Mouse (Mus musculus) hindbrain, embryonic 10.5 days (tissue): ENCODE measurements around the gene Hdac7. TPM values are rescaled to one million over a fixed set of nuclear protein-coding genes. Genes with fewer than 3 reads are reported as not detected.
A peak's percentile ranks its signal among the peaks of the same experiment; 100 is the strongest.

ENCODE experiments used
- DNase-seq: peaks from one replicate; pipeline ENCODE4 v3.0.0-alpha.2; 2017; ENCODE audit warnings: low spot score
- H3K27ac ChIP-seq: fragments of 300-500 bp; sonication (generic); 2 replicates; pipeline ENCODE4 v1.5.1; 2016; ENCODE audit warnings: mild to moderate bottlenecking, moderate library complexity
- H3K27me3 ChIP-seq: fragments of 300-500 bp; sonication (generic); 2 replicates; pipeline ENCODE4 v1.6.1; 2016; ENCODE audit warnings: mild to moderate bottlenecking; ENCODE audit not compliant: poor library complexity, insufficient read depth, severe bottlenecking
- H3K36me3 ChIP-seq: fragments of 300-500 bp; sonication (generic); 2 replicates; pipeline ENCODE4 v1.6.1; 2016; ENCODE audit warnings: mild to moderate bottlenecking, moderate library complexity
- H3K4me1 ChIP-seq: fragments of 300-500 bp; sonication (generic); replicated peaks from 2 replicates; pipeline ENCODE4 v1.6.1; 2016; ENCODE audit warnings: mild to moderate bottlenecking
- H3K4me3 ChIP-seq: fragments of 300-500 bp; sonication (generic); 2 replicates; pipeline ENCODE4 v1.5.1; 2016; ENCODE audit warnings: mild to moderate bottlenecking, moderate library complexity
- H3K9me3 ChIP-seq: fragments of 300-500 bp; sonication (generic); 2 replicates; pipeline ENCODE4 v1.6.1; 2016; ENCODE audit warnings: mild to moderate bottlenecking, moderate library complexity
- WGBS: fragments of 180-500 bp; shearing (Covaris S2); methylation state at CpG from one replicate; pipeline ENCODE4 v1.1.7; 2016; 5-methylcytosine and 5-hydroxymethylcytosine counted together
- polyA plus RNA-seq: library from polyadenylated mRNA; unstranded; fragments of >200 nt; fragmentation: Nextera tagmentation; extraction: Ambion mirVana; gene quantifications from 2 replicates; pipeline ENCODE4 v1.2.1, GENCODE M21; 2016

Hdac7 gene
- polyA plus RNA-seq, 1 experiment from 2014 or later, result 32.7 TPM

DNA sequence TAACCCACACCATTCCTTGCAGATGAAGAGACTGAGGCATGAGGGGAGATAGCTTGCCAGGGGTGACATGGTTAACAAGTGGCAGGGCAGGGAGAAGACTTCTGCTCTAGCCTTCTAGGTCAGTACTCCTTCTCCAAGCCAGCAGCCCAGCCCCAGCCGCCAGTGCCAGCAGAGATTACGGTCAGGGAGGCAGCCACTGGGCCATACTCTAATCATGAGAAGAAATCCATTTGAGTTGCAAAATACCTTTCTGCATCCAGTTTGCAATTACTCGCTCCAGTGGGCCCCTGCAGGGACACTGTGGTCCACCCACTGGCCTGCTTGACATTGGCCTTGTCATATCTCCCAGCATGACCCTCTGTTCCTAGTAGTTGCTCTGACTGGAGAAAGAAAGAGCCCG lies 5.9 kb downstream of the Hdac7 start:
- peaks cover 13% of the 10 kb centered on the region for H3K27me3 ChIP-seq
- no peaks in the 10 kb centered on the region for H3K36me3 ChIP-seq
- H3K4me3 ChIP-seq, result no peak overlapping the region
- DNase-seq, result no peak
- WGBS, result 81% methylated on average over 4 of the region's 4 CpGs
- H3K27ac ChIP-seq, result no peak overlapping the region
- H3K9me3 ChIP-seq, result no peaks in the 10 kb centered on the region
- H3K4me1 ChIP-seq, result peaks cover 46% of the 10 kb centered on the region

DNA sequence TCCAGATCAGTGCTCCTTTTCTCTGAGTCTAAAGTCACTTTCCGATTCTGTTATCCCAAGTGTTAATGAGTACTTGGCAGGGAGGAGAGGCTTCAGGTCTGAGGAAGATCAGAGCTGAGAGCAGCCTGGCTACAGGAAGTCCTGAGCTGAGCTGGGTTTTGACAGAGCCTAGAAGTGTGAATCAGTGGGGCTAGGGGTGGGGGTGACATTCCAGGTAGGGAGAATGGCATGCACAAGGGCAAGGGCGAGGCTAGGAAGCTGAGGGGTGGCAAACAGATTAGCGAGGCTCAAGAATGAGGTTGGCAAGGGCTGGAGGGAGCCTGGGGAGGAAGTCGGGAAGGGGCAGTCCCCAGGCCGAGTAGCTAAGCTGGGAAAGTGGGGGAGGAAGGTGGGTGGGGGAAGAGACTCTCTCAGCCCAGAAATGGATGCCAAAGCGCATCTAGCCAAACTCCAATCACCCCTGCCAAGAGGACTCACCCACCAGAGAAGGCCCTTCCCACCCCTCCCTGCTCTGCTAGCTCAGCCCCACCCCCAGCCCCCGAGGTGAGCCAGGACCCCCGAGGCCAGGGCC lies 6.7 kb downstream of the Hdac7 start:
- no peak for DNase-seq
- H3K4me3 ChIP-seq, result no peak overlapping the region
- WGBS, result 35% methylated on average over 8 of the region's 8 CpGs

DNA sequence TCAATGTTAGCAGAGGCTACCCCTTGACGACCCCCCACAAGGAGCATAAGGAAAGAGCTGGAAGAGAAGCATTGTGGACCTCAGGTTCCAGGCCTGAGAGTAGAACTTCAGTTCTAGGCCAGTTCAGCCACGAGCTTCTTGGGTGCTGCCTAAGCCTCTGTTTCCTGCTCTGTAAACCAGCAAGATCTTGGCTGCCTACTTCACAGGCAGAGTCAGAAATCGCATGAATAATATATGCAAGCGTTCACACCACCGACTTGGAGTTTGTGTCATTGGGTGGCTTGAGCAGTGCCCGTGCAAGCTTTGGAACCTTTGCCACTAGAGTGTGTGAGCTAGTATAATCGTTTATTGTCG lies 7.4 kb downstream of the Hdac7 start:
- H3K4me3 ChIP-seq, result no peak overlapping the region
- H3K36me3 ChIP-seq, result no peaks in the 10 kb centered on the region
- DNase-seq, result no peak
- 70% methylated on average over 8 of the region's 8 CpGs for WGBS
- peaks cover 15% of the 10 kb centered on the region for H3K27me3 ChIP-seq
- H3K27ac ChIP-seq, result no peak overlapping the region
- H3K9me3 ChIP-seq, result no peaks in the 10 kb centered on the region
- H3K4me1 ChIP-seq, result peaks cover 61% of the 10 kb centered on the region

More for the DNA sequence above, 6.7 kb downstream of the Hdac7 start:
- Histone ChIP-seq H3K9me3 (no peaks in the 10 kb centered on the region), H3K27ac (peak overlapping the region; percentile 42), H3K36me3 (no peaks in the 10 kb centered on the region), H3K4me1 (peaks cover 54% of the 10 kb centered on the region), H3K27me3 (peaks cover 15% of the 10 kb centered on the region)

DNA sequence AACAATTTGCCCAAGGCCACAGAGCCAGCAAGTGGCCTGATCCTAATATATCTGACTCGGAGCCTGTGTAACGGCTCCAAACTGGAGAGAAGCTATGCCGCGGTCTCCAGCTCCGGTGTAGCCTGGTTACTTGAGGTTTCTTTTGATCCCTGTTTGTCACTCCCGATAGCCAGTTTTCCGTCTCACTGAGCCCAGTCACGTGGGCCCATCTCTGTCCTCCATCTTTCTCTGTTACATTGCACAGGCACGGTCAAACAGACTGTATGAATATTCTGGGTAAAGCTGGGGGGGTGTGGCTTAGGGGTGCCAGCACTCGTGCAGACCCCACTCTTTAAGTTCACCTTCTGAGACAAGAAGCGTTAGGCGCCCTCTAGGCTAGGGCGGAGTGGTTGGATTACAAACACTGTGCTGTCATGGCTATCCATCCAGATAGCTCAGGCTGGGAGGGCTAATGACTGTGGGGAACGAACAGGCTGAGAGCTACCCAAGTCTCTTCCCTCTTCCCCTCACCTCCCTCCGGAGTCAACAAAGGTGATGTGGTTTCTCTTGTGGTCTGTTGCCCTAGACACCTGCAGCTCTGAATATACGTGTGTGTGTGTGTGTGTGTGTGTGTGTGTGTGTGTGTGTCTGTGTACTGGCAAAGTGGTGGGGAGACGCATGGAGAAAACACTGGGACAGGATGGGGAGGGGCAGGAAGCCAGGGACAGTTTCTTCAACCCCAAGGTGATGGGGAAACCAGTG lies 8.0 kb downstream of the Hdac7 start:
- peaks cover 67% of the 10 kb centered on the region for H3K4me1 ChIP-seq
- no peak for DNase-seq
- H3K36me3 ChIP-seq, result no peaks in the 10 kb centered on the region
- WGBS, result 53% methylated on average over 17 of the region's 17 CpGs
- H3K27me3 ChIP-seq, result peaks cover 15% of the 10 kb centered on the region
- H3K4me3 ChIP-seq, result no peak overlapping the region
- peak overlapping the region; percentile 45; the same call in 1 of the 2 replicates for H3K27ac ChIP-seq
- H3K9me3 ChIP-seq, result no peaks in the 10 kb centered on the region

DNA sequence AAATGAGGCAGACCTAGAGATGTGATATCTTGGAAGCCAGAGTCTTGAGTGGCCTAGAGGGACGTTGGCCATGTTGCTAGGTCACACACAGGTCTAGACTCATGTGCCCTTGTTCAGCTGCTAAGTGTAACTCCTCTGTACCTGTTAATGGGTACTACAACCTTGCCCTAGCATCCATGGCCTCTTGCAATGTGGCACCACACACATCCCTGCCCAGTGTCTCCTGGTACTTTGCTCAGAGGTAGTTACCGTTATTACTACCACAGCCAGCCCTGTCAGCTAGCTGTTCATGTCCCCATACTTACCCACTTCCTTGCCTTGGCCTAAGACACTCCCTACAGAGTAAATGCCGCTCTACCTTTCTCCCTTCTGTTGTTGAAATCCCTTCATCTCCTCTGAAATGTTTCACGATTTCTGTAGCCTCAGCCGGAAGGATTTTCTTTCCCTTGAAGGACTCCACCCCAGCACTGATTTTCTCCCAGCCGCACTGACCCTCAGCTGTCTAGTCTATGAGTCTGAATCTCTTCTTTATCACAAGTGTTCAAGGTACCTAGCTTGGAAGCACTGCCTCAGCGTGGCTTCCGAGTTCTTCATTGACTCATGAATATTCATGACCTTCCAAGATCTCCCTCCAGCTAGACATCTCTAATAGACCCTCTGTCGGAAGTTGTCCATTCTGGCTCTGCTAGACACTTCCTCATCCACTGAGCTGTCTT lies 11.4 kb downstream of the Hdac7 start:
- H3K4me1 ChIP-seq, result peaks cover 75% of the 10 kb centered on the region
- H3K4me3 ChIP-seq, result no peak overlapping the region; the same call in 1 of the 2 replicates

DNA sequence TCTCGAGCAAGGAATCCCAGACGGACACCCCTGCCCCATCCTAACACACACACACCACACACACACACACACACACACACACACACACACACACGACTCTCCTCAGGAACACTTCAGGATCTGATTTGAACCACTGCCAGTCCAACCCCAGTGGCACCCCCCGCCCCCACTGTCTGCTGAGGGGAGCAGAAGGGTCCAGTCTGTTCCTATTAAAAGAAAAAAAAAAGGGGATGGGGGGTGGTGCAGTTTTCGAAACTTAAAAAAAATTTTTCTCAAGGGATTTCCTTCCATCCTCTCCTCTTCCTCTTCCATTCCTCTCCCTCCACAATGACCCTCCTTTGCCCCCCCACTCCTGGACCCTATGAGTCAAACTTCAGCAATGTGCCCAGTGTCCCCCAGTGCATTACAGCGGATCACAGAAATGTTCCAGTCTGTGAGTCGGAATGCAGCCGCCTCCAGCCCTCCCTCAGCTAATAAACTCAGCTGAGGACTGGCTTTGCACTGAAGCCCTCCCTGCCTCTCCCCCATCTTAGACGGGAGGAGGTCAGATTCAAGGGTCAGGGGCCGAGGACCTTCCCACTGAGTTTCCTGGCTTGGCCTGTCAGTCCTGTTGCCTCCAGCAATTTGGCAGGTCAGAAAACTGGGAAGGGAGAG lies 12.2 kb downstream of the Hdac7 start:
- Histone ChIP-seq H3K4me1 (peaks cover 72% of the 10 kb centered on the region), H3K9me3 (no peaks in the 10 kb centered on the region), H3K27me3 (peaks cover 11% of the 10 kb centered on the region), H3K4me3 (peak overlapping the region; percentile 91), H3K27ac (peak overlapping the region; percentile 99), H3K36me3 (no peaks in the 10 kb centered on the region)
- 4% methylated on average over 10 of the region's 10 CpGs for WGBS
- DNase-seq, result peak; percentile 69

More for the DNA sequence above, 11.4 kb downstream of the Hdac7 start:
- Histone ChIP-seq H3K36me3 (no peaks in the 10 kb centered on the region), H3K27ac (no peak overlapping the region), H3K9me3 (no peaks in the 10 kb centered on the region), H3K27me3 (peaks cover 11% of the 10 kb centered on the region)
- WGBS, result 51% methylated on average over 9 of the region's 9 CpGs
- DNase-seq, result no peak

DNA sequence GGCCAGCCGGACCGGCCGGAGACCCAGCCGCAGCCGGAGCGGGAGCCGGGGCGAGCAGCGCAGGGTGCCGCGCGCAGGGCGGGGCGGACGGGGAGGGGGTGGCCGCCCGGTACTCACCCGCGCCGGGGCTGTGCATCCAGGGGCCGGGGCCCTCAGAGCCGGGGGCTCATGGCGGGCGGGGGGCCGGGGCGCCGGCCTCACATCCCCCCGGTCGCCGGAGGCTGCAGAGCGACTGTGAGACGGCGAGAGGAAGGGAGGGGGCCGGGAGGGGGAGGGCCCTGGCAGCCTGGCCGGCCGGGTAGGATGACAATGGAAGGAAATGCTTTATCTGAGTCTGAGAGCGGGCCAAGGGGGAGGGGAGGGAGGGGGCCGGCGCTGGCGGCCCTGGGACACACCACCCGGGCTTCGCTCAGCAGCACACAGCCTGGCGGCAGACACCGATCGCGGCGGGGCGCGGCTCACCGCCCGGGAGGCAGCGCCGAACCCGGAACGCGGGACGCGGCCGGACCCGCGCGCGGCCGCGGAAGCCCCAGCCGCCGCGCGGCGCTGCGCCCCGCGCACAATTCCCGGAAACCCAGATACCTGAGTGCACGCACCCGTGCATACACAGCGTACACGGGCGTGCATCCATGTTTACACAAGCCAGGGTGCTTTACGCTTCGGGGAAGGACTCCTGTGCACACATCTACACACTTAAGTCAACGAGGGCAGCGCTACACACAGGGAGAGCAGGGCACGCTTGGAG lies 12.9 kb downstream of the Hdac7 start:
- under 1% methylated on average over 81 of the region's 84 CpGs for WGBS
- peak overlapping the region; percentile 99 for H3K27ac ChIP-seq
- DNase-seq, result peak; percentile 86
- H3K4me3 ChIP-seq, result peak overlapping the region; percentile 91
- H3K27me3 ChIP-seq, result peaks cover 18% of the 10 kb centered on the region
- peaks cover 78% of the 10 kb centered on the region for H3K4me1 ChIP-seq
- peaks cover 4% of the 10 kb centered on the region for H3K36me3 ChIP-seq
- no peaks in the 10 kb centered on the region for H3K9me3 ChIP-seq

DNA sequence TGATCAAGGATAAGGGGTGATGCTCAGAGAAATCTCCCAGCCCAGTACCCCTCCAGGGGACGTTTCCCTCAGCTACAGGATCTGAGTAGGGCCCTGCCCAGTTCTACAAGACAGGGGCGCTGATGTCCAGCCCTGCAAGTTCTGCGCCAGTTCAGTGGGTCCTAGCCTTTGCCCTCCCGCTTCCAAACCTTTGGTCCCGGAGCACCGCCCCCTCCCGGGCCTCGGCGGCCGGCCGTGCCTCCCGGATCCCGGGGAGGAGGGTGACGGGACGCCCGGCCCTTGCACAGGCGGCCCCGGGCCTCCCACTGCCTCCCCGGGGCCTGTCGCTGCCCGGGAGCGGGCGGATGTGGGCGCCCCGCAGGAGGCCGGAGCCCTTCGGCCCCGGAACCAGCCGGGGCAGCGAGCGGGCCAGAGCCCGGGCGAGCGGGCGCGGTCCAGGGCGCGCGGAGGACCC lies 13.5 kb downstream of the Hdac7 start:
- peaks cover 79% of the 10 kb centered on the region for H3K4me1 ChIP-seq
- H3K27me3 ChIP-seq, result peaks cover 22% of the 10 kb centered on the region
- H3K27ac ChIP-seq, result peak overlapping the region; percentile 99
- peak overlapping the region; percentile 91 for H3K4me3 ChIP-seq
- peaks cover 6% of the 10 kb centered on the region for H3K36me3 ChIP-seq
- WGBS, result under 1% methylated on average over 39 of the region's 39 CpGs
- no peaks in the 10 kb centered on the region for H3K9me3 ChIP-seq
- peak; percentile 67 for DNase-seq

DNA sequence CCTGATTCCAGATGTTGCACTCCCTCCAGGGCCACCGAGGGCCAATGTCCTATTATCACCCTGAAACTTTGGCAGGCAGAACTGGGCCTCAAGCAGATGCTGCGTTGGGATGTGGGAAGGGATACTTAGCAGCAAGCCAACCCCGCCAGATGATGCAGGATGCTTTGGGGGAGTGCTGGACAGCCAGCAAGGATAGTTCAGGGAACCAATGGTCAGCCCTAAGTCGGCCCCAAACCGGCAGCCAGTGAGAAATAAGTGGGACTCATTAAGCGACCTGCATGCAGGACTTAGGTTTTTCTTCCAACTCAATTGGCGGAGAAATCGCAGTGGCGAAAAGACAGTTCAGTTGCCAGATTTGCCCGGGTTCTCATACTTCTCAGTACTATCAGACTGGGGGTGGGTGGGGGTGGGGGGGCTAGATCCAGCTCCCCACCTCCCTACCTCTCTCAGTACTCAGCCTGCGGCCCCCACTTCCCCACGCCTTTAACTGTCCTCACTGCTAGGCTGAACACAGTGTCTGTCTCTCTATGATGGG lies 14.0 kb downstream of the Hdac7 start:
- H3K27ac ChIP-seq, result peak overlapping the region; percentile 99

DNA sequence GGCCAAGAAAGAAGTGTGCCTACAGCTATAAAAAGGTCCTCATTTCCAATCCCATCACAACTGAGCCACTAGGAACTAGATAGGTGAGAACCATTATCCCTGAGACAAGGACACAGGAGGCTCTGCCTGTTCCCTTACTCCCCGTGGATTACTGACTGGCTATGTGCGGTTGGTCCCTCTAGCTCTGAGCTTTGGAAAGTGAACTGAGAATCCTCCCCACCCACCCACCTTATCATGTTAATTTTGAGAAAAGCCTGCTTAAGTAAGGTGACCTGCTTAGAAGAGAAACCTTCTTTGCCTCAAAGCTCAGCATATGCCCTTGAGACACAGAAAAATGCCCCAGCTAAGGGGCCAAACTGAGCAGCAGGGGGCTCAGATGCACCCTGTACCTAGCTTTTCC lies 14.9 kb downstream of the Hdac7 start:
- 56% methylated on average over 2 of the region's 2 CpGs for WGBS
- peaks cover 33% of the 10 kb centered on the region for H3K27me3 ChIP-seq
- peak overlapping the region; percentile 91; the same call in 1 of the 2 replicates for H3K4me3 ChIP-seq
- no peaks in the 10 kb centered on the region for H3K9me3 ChIP-seq
- H3K27ac ChIP-seq, result peak overlapping the region; percentile 99
- DNase-seq, result no peak
- H3K36me3 ChIP-seq, result peaks cover 6% of the 10 kb centered on the region
- peaks cover 93% of the 10 kb centered on the region for H3K4me1 ChIP-seq

More for the DNA sequence above, 14.0 kb downstream of the Hdac7 start:
- peaks cover 84% of the 10 kb centered on the region for H3K4me1 ChIP-seq
- H3K9me3 ChIP-seq, result no peaks in the 10 kb centered on the region
- peak overlapping the region; percentile 91 for H3K4me3 ChIP-seq
- peak; percentile 34 for DNase-seq
- H3K27me3 ChIP-seq, result peaks cover 27% of the 10 kb centered on the region
- WGBS, result 13% methylated on average over 12 of the region's 12 CpGs
- peaks cover 6% of the 10 kb centered on the region for H3K36me3 ChIP-seq

DNA sequence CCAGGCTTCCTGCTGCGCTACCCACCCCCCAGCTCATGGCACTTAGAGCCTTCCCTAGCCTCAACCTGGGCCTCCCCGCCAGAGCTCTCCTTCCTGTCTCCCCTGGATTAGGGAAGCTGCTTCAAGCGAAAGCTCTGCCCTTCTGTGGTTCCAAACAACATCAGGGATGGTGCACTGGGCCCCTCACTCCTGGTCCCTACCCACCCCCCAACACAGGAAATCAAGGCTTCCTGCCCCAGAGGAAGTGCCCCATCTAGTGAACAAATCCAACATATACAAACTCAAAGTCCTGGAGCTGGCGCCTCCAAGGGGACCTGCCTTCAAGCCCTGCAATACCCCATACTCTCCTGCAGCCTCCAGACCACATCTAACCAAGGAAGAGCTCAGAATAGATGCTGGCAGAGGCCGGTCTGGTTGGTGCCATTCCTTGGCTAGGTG lies 15.4 kb downstream of the Hdac7 start:
- H3K4me1 ChIP-seq, result peaks cover 96% of the 10 kb centered on the region
- DNase-seq, result no peak
- H3K9me3 ChIP-seq, result no peaks in the 10 kb centered on the region
- peak overlapping the region; percentile 99 for H3K27ac ChIP-seq
- peak overlapping the region; percentile 91; the same call in 1 of the 2 replicates for H3K4me3 ChIP-seq
- 63% methylated on average over 5 of the region's 5 CpGs for WGBS
- H3K36me3 ChIP-seq, result peaks cover 11% of the 10 kb centered on the region
- H3K27me3 ChIP-seq, result peaks cover 30% of the 10 kb centered on the region
